21 mouse cellular contexts compared by ENCODE assay signal in the genomic region with DNA sequence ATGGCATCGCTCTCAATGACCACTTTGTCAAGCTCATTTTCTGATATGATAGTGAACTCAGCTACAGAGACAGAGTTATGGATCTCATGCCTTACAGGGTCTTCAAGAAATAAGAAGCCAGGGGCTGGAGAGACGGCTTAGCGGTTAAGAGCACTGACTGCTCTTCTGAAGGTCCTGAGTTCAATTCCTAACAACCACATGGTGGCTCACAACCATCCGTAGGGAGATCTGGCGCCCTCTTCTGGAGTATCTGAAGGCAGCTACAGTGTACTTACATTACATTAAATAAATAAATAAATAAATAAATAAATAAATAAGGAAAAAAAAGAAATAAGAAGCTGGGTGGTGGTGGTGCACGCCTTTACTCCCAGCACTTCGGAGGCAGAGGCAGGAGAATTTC. TPM values are rescaled to one million over a fixed set of nuclear protein-coding genes. Genes with fewer than 3 reads are reported as not detected.
A peak's percentile ranks its signal among the peaks of the same experiment; 100 is the strongest.
DNase-seq lines count a peak whose midpoint lies in the region; ATAC-seq and TF ChIP-seq lines count a peak whose summit lies in the region.
"Had no signal": no experiment of that assay in that cellular context is flagged by ENCODE, and none has a peak within 500 bp of the region (broad histone marks: within the 10 kb centered on the region; RNA-seq: fewer than 3 reads in every experiment).

No protein-coding gene starts in this region.

- no peak for ATAC-seq in forebrain, postnatal 0 days
- ATAC-seq in forebrain, embryonic 11.5 days (replicated peaks; ENCODE audit: low FRiP score) = no peak
- no peak for ATAC-seq in lung, embryonic 14.5 days (ENCODE audit: insufficient read depth)
- ATAC-seq in Patski = no peak
- ATAC-seq: midbrain, embryonic 13.5 days had no signal

- peak; percentile 27; the same call in 1 of the 2 replicates for TF ChIP-seq CTCF in forebrain, postnatal 0 days (IDR thresholded peaks at IDR 0.05; ENCODE audit: low read depth)
- TF ChIP-seq CTCF in lung, embryonic 14.5 days (IDR thresholded peaks at IDR 0.05; ENCODE audit: low read depth) = peak; percentile 14; the same call in 1 of the 2 replicates
- peak; percentile 37 for TF ChIP-seq CTCF in Patski (IDR thresholded peaks at IDR 0.05)

- no peak overlapping the region for H3K4me2 ChIP-seq in forebrain, postnatal 0 days (ENCODE audit: low read depth)
- no peak overlapping the region for H3K4me2 ChIP-seq in forebrain, embryonic 11.5 days (ENCODE audit: low read depth, low read length, severe bottlenecking)
- no peak overlapping the region for H3K4me2 ChIP-seq in lung, embryonic 14.5 days
- H3K4me2 ChIP-seq: limb, embryonic 12.5 days; midbrain, embryonic 13.5 days had no signal

- POLR2A ChIA-PET in Patski (lab: Charles Lee) = no interaction called here

- H3K9me3 ChIP-seq in forebrain, postnatal 0 days (ENCODE audit: low read length) = no peaks in the 10 kb centered on the region
- no peaks in the 10 kb centered on the region for H3K9me3 ChIP-seq in forebrain, embryonic 11.5 days (ENCODE audit: control insufficient read depth, low read length)
- no peaks in the 10 kb centered on the region for H3K9me3 ChIP-seq in lung, embryonic 14.5 days (ENCODE audit: low read depth, low read length)
- H3K9me3 ChIP-seq: limb, embryonic 12.5 days; midbrain, embryonic 13.5 days had no signal

- H3K36me3 ChIP-seq in forebrain, postnatal 0 days (ENCODE audit: insufficient read depth) = no peaks in the 10 kb centered on the region
- no peaks in the 10 kb centered on the region for H3K36me3 ChIP-seq in forebrain, embryonic 11.5 days (ENCODE audit: control insufficient read depth, insufficient read depth, low read length)
- H3K36me3 ChIP-seq in lung, embryonic 14.5 days (ENCODE audit: insufficient read depth) = no peaks in the 10 kb centered on the region
- H3K36me3 ChIP-seq: limb, embryonic 12.5 days; midbrain, embryonic 13.5 days had no signal

- no peak overlapping the region for H3K9ac ChIP-seq in forebrain, postnatal 0 days
- no peak overlapping the region for H3K9ac ChIP-seq in forebrain, embryonic 11.5 days (ENCODE audit: low read length)
- H3K9ac ChIP-seq in lung, embryonic 14.5 days = no peak overlapping the region
- H3K9ac ChIP-seq: limb, embryonic 12.5 days; midbrain, embryonic 13.5 days had no signal

- H3K4me3 ChIP-seq in forebrain, postnatal 0 days (ENCODE audit: low read depth, low read length) = no peak overlapping the region
- no peak overlapping the region for H3K4me3 ChIP-seq in forebrain, embryonic 11.5 days (ENCODE audit: low read depth, low read length)
- no peak overlapping the region for H3K4me3 ChIP-seq in lung, embryonic 14.5 days (ENCODE audit: low read depth, low read length)
- H3K4me3 ChIP-seq: limb, embryonic 12.5 days; midbrain, embryonic 13.5 days had no signal

- DNase-seq in forebrain, postnatal 0 days = no peak
- no peak for DNase-seq in forebrain, embryonic 11.5 days (ENCODE audit: low spot score)
- DNase-seq in lung, embryonic 14.5 days = no peak
- no peak for DNase-seq in lung, postnatal 36 days
- DNase-seq in Patski (ENCODE audit: low read depth, low spot score) = no peak
- peak; percentile 13 for DNase-seq in retina, postnatal 1 day
- DNase-seq in cerebellum, postnatal 14 days = no peak
- no peak for DNase-seq in frontal cortex, postnatal 36 days (ENCODE audit: low spot score in 2 of 2)
- DNase-seq: cerebellum, adult 8-10 months; gastrocnemius, postnatal 10 days; kidney, adult 9 months; thymus, postnatal 36 days had no signal

- no peaks in the 10 kb centered on the region for H3K4me1 ChIP-seq in forebrain, postnatal 0 days (ENCODE audit: insufficient read depth)
- H3K4me1 ChIP-seq in forebrain, embryonic 11.5 days (replicated peaks; ENCODE audit: control insufficient read depth, insufficient read depth, low read length) = no peaks in the 10 kb centered on the region
- no peaks in the 10 kb centered on the region for H3K4me1 ChIP-seq in lung, embryonic 14.5 days (ENCODE audit: insufficient read depth)
- H3K4me1 ChIP-seq: limb, embryonic 12.5 days; midbrain, embryonic 13.5 days had no signal

- H3K27ac ChIP-seq in forebrain, postnatal 0 days (ENCODE audit: low read depth, low read length) = no peak overlapping the region
- H3K27ac ChIP-seq in forebrain, embryonic 11.5 days (ENCODE audit: low read depth, low read length) = no peak overlapping the region
- H3K27ac ChIP-seq in lung, embryonic 14.5 days (ENCODE audit: low read depth) = no peak overlapping the region
- H3K27ac ChIP-seq: limb, embryonic 12.5 days; midbrain, embryonic 13.5 days had no signal

- H3K27me3 ChIP-seq in forebrain, postnatal 0 days (ENCODE audit: insufficient read depth, low read length) = no peaks in the 10 kb centered on the region
- no peaks in the 10 kb centered on the region for H3K27me3 ChIP-seq in forebrain, embryonic 11.5 days (ENCODE audit: control insufficient read depth, insufficient read depth, low read length)
- no peaks in the 10 kb centered on the region for H3K27me3 ChIP-seq in lung, embryonic 14.5 days (ENCODE audit: insufficient read depth, low read length)
- no peaks in the 10 kb centered on the region for H3K27me3 ChIP-seq in Patski
- H3K27me3 ChIP-seq: limb, embryonic 12.5 days; midbrain, embryonic 13.5 days had no signal

- in situ Hi-C loops in Patski (cut with MboI; ENCODE audit: low pct_unique_long_range_greater_than_20kb) = loop anchor here (25.0 kb wide), 1 partner anchor 528 kb away; a partner anchor contains a TSS

- 89% methylated on average over 7 of the region's 7 CpGs for whole genome bisulfite sequencing in forebrain, postnatal 0 days
- 84% methylated on average over 7 of the region's 7 CpGs for WGBS in forebrain, embryonic 11.5 days
- WGBS in lung, embryonic 14.5 days = 82% methylated on average over 7 of the region's 7 CpGs

- CTCF ChIA-PET in Patski (lab: Charles Lee) = interaction anchor here (2.5 kb wide), 1 partner anchor 116 kb away, joined by 20 read pairs; no protein-coding TSS in a partner anchor

RNA-seq across cellular contexts. Expression of a gene that starts 13.2 kb away (rescaled TPM):
- total RNA-seq in forebrain, postnatal 0 days (2014; rRNA removed) = 0.23 and 0.29 TPM in 2 replicates
- polyA plus RNA-seq in forebrain, postnatal 0 days (2015; fragmentation: Nextera tagmentation; extraction: Ambion mirVana) = 0.10 and 0.18 TPM in 2 replicates
- polyA plus RNA-seq in forebrain, embryonic 11.5 days (2014; fragmentation: Nextera tagmentation; extraction: Ambion mirVana) = not detected in 2 replicates
- polyA plus RNA-seq in lung, embryonic 14.5 days (2014; fragmentation: Nextera tagmentation; extraction: Ambion mirVana) = not detected in 2 replicates
- polyA plus RNA-seq in Patski (2021) = not detected
- total RNA-seq: gastrocnemius, postnatal 10 days; layer of hippocampus, postnatal 14 days had no signal
- polyA plus RNA-seq: brain, embryonic 14.5 days; embryonic facial prominence, embryonic 11.5 days; heart, embryonic 14.5 days; hindbrain, embryonic 11.5 days; limb, embryonic 12.5 days; midbrain, embryonic 13.5 days; neural tube, embryonic 14.5 days; stomach, embryonic 14.5 days had no signal

RNA-seq across cellular contexts. Expression of a gene that starts 26.7 kb away (rescaled TPM):
- total RNA-seq in forebrain, postnatal 0 days (2014; rRNA removed) = 7.1 and 9.2 TPM in 2 replicates
- polyA plus RNA-seq in forebrain, postnatal 0 days (2015; fragmentation: Nextera tagmentation; extraction: Ambion mirVana) = 8.6 and 11.8 TPM in 2 replicates
- polyA plus RNA-seq in forebrain, embryonic 11.5 days (2014; fragmentation: Nextera tagmentation; extraction: Ambion mirVana) = 24.3 and 27.6 TPM in 2 replicates
- polyA plus RNA-seq in lung, embryonic 14.5 days (2014; fragmentation: Nextera tagmentation; extraction: Ambion mirVana) = 29.3 and 32.3 TPM in 2 replicates
- 20.9 TPM for polyA plus RNA-seq in Patski (2021)

RNA-seq across cellular contexts. Expression of a gene that starts 36.0 kb away (rescaled TPM):
- 3.1 and 3.7 TPM in 2 replicates for total RNA-seq in forebrain, postnatal 0 days (2014; rRNA removed)
- 3.2 and 4.0 TPM in 2 replicates for polyA plus RNA-seq in forebrain, postnatal 0 days (2015; fragmentation: Nextera tagmentation; extraction: Ambion mirVana)
- polyA plus RNA-seq in forebrain, embryonic 11.5 days (2014; fragmentation: Nextera tagmentation; extraction: Ambion mirVana) = 4.0 and 4.3 TPM in 2 replicates
- 17.3 and 17.9 TPM in 2 replicates for polyA plus RNA-seq in lung, embryonic 14.5 days (2014; fragmentation: Nextera tagmentation; extraction: Ambion mirVana)
- 30.7 TPM for polyA plus RNA-seq in Patski (2021)

RNA-seq across cellular contexts. Expression of a gene that starts 39.2 kb away (rescaled TPM):
- 1.5 TPM in 1 of 2 replicates, not detected in the other for total RNA-seq in forebrain, postnatal 0 days (2014; rRNA removed)
- polyA plus RNA-seq in forebrain, postnatal 0 days (2015; fragmentation: Nextera tagmentation; extraction: Ambion mirVana) = not detected in 2 replicates
- polyA plus RNA-seq in forebrain, embryonic 11.5 days (2014; fragmentation: Nextera tagmentation; extraction: Ambion mirVana) = not detected in 2 replicates
- 0.22 and 0.28 TPM in 2 replicates for polyA plus RNA-seq in lung, embryonic 14.5 days (2014; fragmentation: Nextera tagmentation; extraction: Ambion mirVana)
- polyA plus RNA-seq in Patski (2021) = 0.44 TPM
- polyA plus RNA-seq: brain, embryonic 14.5 days; embryonic facial prominence, embryonic 11.5 days; heart, embryonic 14.5 days; hindbrain, embryonic 11.5 days; midbrain, embryonic 13.5 days; neural tube, embryonic 14.5 days had no signal
